Mouse (Mus musculus): ENCODE measurements around the gene Batf3. TPM values are rescaled to one million over a fixed set of nuclear protein-coding genes. Genes with fewer than 3 reads are reported as not detected.
A peak's percentile ranks its signal among the peaks of the same experiment; 100 is the strongest.
"Not testable (repeated sequence)": the region's sequence is repeated elsewhere in the genome, so short reads cannot be mapped to it uniquely, and the experiment has no call there.

Batf3 gene
- total RNA-seq, 1 experiment from 2014 or later = 3.1 TPM

GRCm38 (mm10) chr1:191122744-191123143 lies 25.1 kb downstream of the Batf3 start:
- ATAC-seq (ENCODE audit: extremely low read depth, insufficient number of reproducible peaks, low FRiP score, poor library complexity, severe bottlenecking) = no peak

DNA sequence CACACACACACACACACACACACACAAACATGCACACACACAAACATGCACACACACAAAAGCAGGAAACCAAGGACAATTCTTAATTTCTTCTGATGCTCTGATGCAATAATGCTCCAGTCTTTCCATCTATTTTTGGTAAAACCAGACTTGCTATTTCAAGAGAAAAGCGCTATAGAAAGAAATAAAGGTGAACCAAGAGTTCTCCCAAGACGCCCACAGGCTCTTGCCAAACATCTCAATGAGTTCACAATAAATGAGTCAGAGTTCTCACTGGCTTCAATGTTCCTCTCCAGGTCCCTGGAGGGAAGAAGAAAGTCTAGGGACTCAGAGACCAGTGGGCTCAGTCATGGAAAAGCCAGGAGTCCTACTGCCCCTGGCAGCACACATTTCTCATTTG lies 26.0 kb downstream of the Batf3 start:
- ATAC-seq (ENCODE audit: extremely low read depth, insufficient number of reproducible peaks, low FRiP score, poor library complexity, severe bottlenecking) = no peak

DNA sequence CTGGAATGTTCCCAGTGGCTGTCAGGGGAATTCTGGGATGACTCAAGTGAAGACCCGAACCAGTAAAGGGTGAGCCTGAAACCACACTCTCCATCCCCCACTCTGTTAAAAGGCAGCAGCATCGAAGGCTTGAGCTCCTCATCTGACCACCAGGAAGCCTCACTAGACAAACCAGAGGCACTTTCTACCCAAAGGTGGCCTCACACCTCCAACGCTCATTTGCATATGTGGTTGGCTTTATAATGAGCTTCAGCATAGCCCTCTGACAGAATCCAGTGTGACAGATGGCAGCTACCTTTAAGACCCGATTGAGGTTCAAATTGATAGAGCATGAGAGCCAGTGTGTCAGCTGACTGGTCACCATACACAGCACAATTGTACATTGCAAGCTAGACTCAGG lies 26.6 kb downstream of the Batf3 start:
- ATAC-seq (ENCODE audit: extremely low read depth, insufficient number of reproducible peaks, low FRiP score, poor library complexity, severe bottlenecking) = no peak

GRCm38 (mm10) chr1:191125811-191126638 lies 28.4 kb downstream of the Batf3 start:
- ATAC-seq (ENCODE audit: extremely low read depth, insufficient number of reproducible peaks, low FRiP score, poor library complexity, severe bottlenecking) = peak; percentile 93

- no peak for ATAC-seq (ENCODE audit: extremely low read depth, insufficient number of reproducible peaks, low FRiP score, poor library complexity, severe bottlenecking)
These were observed 34.0 kb downstream of the Batf3 start for GRCm38 (mm10) chr1:191131692-191132091.

GRCm38 (mm10) chr1:191132240-191132639 lies 34.6 kb downstream of the Batf3 start:
- no peak for ATAC-seq (ENCODE audit: extremely low read depth, insufficient number of reproducible peaks, low FRiP score, poor library complexity, severe bottlenecking)

DNA sequence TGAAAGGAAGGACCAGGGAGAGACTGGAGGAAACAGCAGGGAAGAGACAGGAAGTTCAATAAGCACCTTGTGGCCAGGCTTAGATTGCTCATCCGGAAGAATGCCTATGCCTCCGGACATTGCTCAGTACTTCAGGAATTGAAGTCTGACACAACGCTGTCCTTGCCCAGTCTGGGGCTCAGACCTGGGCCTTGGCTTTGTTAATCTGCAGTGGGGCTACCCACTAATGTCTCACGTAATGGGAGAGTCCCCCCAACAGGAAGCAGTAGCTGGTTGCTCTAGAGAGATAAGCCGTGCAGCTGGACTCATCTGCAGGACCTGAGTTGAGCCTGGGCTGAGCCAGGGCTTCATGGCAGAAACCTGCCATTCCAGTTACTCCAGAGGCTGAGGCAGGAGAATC lies 35.3 kb downstream of the Batf3 start:
- peak; percentile 7; the same call in 1 of the 2 replicates for ATAC-seq (ENCODE audit: extremely low read depth, insufficient number of reproducible peaks, low FRiP score, poor library complexity, severe bottlenecking)

GRCm38 (mm10) chr1:191135406-191135805 lies 37.8 kb downstream of the Batf3 start:
- no peak for ATAC-seq (ENCODE audit: extremely low read depth, insufficient number of reproducible peaks, low FRiP score, poor library complexity, severe bottlenecking)

- no peak for ATAC-seq (ENCODE audit: extremely low read depth, insufficient number of reproducible peaks, low FRiP score, poor library complexity, severe bottlenecking)
These were observed 40.8 kb downstream of the Batf3 start for GRCm38 (mm10) chr1:191138436-191138835.

- ATAC-seq (ENCODE audit: extremely low read depth, insufficient number of reproducible peaks, low FRiP score, poor library complexity, severe bottlenecking) = no peak
These were observed 41.3 kb downstream of the Batf3 start for GRCm38 (mm10) chr1:191138874-191139495.

- no peak for ATAC-seq (ENCODE audit: extremely low read depth, insufficient number of reproducible peaks, low FRiP score, poor library complexity, severe bottlenecking)
These were observed 43.3 kb downstream of the Batf3 start for GRCm38 (mm10) chr1:191140983-191141382.

DNA sequence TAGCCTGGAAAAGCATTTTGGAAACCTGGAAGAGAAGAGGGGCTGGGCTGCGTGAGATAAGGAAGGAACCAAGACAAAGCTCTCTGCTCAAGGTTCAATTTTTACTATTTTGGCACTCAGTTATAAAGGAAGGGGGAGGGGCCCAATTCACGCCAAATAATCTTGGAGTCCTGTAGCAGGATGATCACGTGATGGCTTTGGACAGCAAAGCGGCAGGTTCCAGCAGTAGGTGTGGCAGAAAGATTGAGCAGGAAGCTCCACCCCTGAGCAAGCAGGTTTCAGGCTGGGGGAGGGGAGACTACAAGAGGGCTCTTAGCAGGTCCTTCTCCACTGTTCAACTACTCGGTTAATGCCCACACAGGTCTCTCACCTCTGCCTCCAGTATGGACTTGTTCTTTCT lies 51.8 kb downstream of the Batf3 start:
- not testable (repeated sequence) for ATAC-seq (ENCODE audit: extremely low read depth, insufficient number of reproducible peaks, low FRiP score, poor library complexity, severe bottlenecking)

DNA sequence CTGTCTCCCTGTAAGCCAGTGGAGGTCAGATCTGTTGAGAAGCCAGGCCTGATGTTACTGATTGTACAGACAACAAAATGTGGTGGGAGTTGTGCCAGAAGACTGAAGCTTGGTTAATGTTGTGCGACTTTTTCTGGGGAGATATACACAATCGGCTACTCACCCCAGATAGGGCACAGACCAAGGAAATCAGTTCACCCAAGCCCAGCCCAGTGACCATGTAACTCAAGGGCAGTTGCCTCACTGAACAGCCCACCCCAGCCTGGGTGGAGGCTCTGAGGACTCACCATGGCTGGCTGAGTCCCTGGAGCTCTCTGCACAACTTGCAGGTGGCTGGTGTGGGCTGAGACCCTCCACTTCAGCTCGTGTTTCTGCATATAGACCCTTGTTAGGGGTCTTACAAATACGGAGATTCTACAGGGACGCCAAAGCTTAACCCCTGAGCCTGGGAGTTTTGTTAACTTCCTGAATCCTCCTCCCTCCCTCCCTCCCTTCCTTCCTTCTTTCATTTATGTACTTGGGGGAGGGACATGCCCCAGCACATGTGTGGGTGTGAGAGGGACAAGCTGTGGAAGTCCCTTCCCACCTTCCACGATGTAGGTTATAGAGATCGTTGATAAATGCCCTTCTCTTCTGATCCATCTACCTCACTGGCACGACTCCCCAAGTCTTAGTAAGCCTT lies 53.4 kb downstream of the Batf3 start:
- ATAC-seq (ENCODE audit: extremely low read depth, insufficient number of reproducible peaks, low FRiP score, poor library complexity, severe bottlenecking) = no peak

DNA sequence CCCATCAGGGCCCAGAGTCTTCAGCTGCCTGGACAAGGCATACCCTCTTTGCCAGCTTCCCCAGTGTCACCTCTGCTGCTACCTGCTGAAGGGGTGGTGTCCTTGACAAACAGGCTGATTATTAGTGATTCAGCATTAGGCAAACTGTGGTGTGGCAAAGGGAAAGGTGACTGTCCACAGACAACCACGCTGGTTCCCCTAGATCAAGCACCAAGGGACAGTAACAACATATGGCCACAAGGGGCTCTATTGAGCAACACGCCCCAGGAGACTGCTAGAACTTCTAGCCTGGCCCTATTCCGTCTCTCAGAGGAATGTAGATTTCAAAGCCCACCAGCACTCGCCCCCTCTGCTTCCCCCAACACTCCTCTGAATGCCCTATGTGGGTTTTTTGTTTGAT lies 55.4 kb downstream of the Batf3 start:
- peak; percentile 90 for ATAC-seq (ENCODE audit: extremely low read depth, insufficient number of reproducible peaks, low FRiP score, poor library complexity, severe bottlenecking)

DNA sequence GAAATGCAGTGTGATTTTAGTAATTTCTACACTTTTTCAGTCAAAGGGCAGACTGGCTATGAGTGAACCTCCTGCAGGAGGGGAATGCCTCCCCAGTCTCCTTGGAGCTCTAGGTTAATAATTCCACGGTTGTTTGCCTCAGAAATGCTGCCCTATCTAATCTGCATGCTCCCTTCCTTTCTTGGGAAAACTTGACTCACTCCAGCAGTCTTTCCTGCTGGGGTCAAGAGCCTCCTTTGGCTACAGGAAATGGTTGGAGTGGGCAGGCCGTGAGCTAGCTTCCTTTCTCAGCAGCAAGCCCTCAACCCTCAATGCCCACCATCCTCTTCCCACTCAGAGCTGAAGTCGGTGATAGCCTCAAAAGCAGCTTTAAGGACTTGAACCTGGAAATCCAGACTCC lies 56.7 kb downstream of the Batf3 start:
- no peak for ATAC-seq (ENCODE audit: extremely low read depth, insufficient number of reproducible peaks, low FRiP score, poor library complexity, severe bottlenecking)

Other genes starting within 250 kb of the Batf3 start
- gene Rps6kc1, start 186.1 kb upstream of the Batf3 start, total RNA-seq (2017) = 11.5 and 16.9 TPM in 2 replicates
- gene Angel2, start 172.7 kb upstream of the Batf3 start, total RNA-seq (2017) = 53.8 and 62.5 TPM in 2 replicates
- gene Vash2, start 118.6 kb upstream of the Batf3 start, total RNA-seq (2017) = 0.23 TPM in 1 of 2 replicates, not detected in the other
- gene Flvcr1, start 71.7 kb upstream of the Batf3 start, total RNA-seq (2017) = 48.7 and 55.7 TPM in 2 replicates
- not detected in 2 replicates for gene Spata45, start 61.2 kb upstream of the Batf3 start, total RNA-seq (2017)
- 10.2 and 12.6 TPM in 2 replicates for gene Tatdn3, start 34.9 kb upstream of the Batf3 start, total RNA-seq (2017)
- 0.93 and 1.4 TPM in 2 replicates for gene Nsl1, start 34.8 kb upstream of the Batf3 start, total RNA-seq (2017)
- 10.4 and 13.8 TPM in 2 replicates for gene Fam71a, start 67.0 kb downstream of the Batf3 start, total RNA-seq (2017)
- 120 and 181 TPM in 2 replicates for gene Atf3, start 120.2 kb downstream of the Batf3 start, total RNA-seq (2017)
- not detected in 2 replicates for gene Nenf, start 220.3 kb downstream of the Batf3 start, total RNA-seq (2017)
- gene Tmem206, start 228.1 kb downstream of the Batf3 start, total RNA-seq (2017) = 19.2 and 19.5 TPM in 2 replicates

All from neutrophil, adult 5-6 weeks (primary cell).